In genomic region chr13:114086325-114086724, GRCm38 (mm10) we compare ENCODE assay signal across 21 mouse cellular contexts.
DNase-seq lines count a peak whose midpoint lies in the region; ATAC-seq and TF ChIP-seq lines count a peak whose summit lies in the region.
"Had no signal": no experiment of that assay in that cellular context is flagged by ENCODE, and none has a peak within 500 bp of the region (broad histone marks: within the 10 kb centered on the region; RNA-seq: fewer than 3 reads in every experiment).

No protein-coding gene starts in this region.

- H3K9me3 ChIP-seq in heart, embryonic 16.5 days (replicated peaks; ENCODE audit: control insufficient read depth, low read length) = no peaks in the 10 kb centered on the region
- no peaks in the 10 kb centered on the region for H3K9me3 ChIP-seq in lung, postnatal 0 days (ENCODE audit: low read length)
- no peaks in the 10 kb centered on the region for H3K9me3 ChIP-seq in CH12.LX (replicated peaks; ENCODE audit: low read length)
- H3K9me3 ChIP-seq in liver, embryonic 16.5 days (replicated peaks; ENCODE audit: control insufficient read depth, low read length) = no peaks in the 10 kb centered on the region
- H3K9me3 ChIP-seq in forebrain, embryonic 12.5 days = no peaks in the 10 kb centered on the region
- H3K9me3 ChIP-seq: embryonic facial prominence, embryonic 12.5 days; G1E; hindbrain, embryonic 15.5 days; lung, embryonic 15.5 days had no signal

- WGBS in heart, embryonic 16.5 days = 27% methylated on average over 5 of the region's 5 CpGs
- WGBS in lung, postnatal 0 days = 34% methylated on average over 5 of the region's 5 CpGs
- 44% methylated on average over 5 of the region's 5 CpGs for WGBS in lung, adult 2 months
- 47% methylated on average over 5 of the region's 5 CpGs for WGBS in liver, embryonic 16.5 days (ENCODE audit: insufficient replicate concordance)
- WGBS in forebrain, embryonic 12.5 days = 85% methylated on average over 5 of the region's 5 CpGs

- DNase-seq in heart, postnatal 10 days = no peak
- peak; percentile 37 for DNase-seq in lung, postnatal 0 days (ENCODE audit: low spot score)
- DNase-seq in lung, adult 2 months = no peak
- DNase-seq in CH12.LX (ENCODE audit: extremely low read depth) = peak; percentile 13
- DNase-seq: adrenal gland, postnatal 10 days; cerebellum, adult 9-11 months; gastrocnemius, postnatal 36 days; retina, postnatal 1 day; thymus, postnatal 36 days had no signal

- in situ Hi-C loops in CH12.LX (cut with MboI; ENCODE audit: low pct_ligation_motif_present, low pct_unique_long_range_greater_than_20kb, low sequenced_read_pairs) = loop anchor here (25.0 kb wide), 2 partner anchors 199 to 401 kb away; no protein-coding TSS in a partner anchor

- H3K27me3 ChIP-seq in heart, embryonic 16.5 days (ENCODE audit: control insufficient read depth, insufficient read depth, low read length) = no peaks in the 10 kb centered on the region
- no peaks in the 10 kb centered on the region for H3K27me3 ChIP-seq in lung, postnatal 0 days (replicated peaks; ENCODE audit: insufficient read depth, low read length)
- H3K27me3 ChIP-seq in CH12.LX (replicated peaks) = no peaks in the 10 kb centered on the region
- no peaks in the 10 kb centered on the region for H3K27me3 ChIP-seq in liver, embryonic 16.5 days (ENCODE audit: control insufficient read depth, insufficient read depth, low read depth, low read length)
- no peaks in the 10 kb centered on the region for H3K27me3 ChIP-seq in forebrain, embryonic 12.5 days
- H3K27me3 ChIP-seq: embryonic facial prominence, embryonic 12.5 days; hindbrain, embryonic 15.5 days; lung, embryonic 15.5 days had no signal

- H3K4me3 ChIP-seq in heart, embryonic 16.5 days (ENCODE audit: low read length) = no peak overlapping the region
- no peak overlapping the region for H3K4me3 ChIP-seq in lung, postnatal 0 days (ENCODE audit: low read depth, low read length)
- H3K4me3 ChIP-seq in lung, adult 2 months (replicated peaks; ENCODE audit: extremely low read depth, low read depth, low read length) = no peak overlapping the region
- H3K4me3 ChIP-seq in CH12.LX (replicated peaks in 1 of 3; ENCODE audit: low read depth in 2 of 3, low read length in 2 of 3, poor library complexity in 1 of 3) = no peak overlapping the region
- no peak overlapping the region for H3K4me3 ChIP-seq in liver, embryonic 16.5 days (ENCODE audit: low read depth, low read length)
- no peak overlapping the region for H3K4me3 ChIP-seq in forebrain, embryonic 12.5 days (replicated peaks)
- H3K4me3 ChIP-seq: embryonic facial prominence, embryonic 12.5 days; erythroblast, embryonic 14.5 days; hindbrain, embryonic 15.5 days; lung, embryonic 15.5 days had no signal

- H3K4me1 ChIP-seq in heart, embryonic 16.5 days (ENCODE audit: control insufficient read depth, insufficient read depth, low read length) = no peaks in the 10 kb centered on the region; the same call in 1 of the 2 replicates
- H3K4me1 ChIP-seq in lung, postnatal 0 days (ENCODE audit: insufficient read depth, low read depth, low read length) = no peaks in the 10 kb centered on the region
- no peaks in the 10 kb centered on the region; the same call in 1 of the 2 replicates for H3K4me1 ChIP-seq in lung, adult 2 months (ENCODE audit: control insufficient read depth, insufficient read depth, low read length)
- peaks cover 0 to 32% of the 10 kb centered on the region in 2 experiments; a peak in 2 of 4 replicates for H3K4me1 ChIP-seq in CH12.LX (ENCODE audit: control insufficient read depth in 1 of 2, insufficient read depth in 2 of 2)
- no peaks in the 10 kb centered on the region for H3K4me1 ChIP-seq in liver, embryonic 16.5 days (ENCODE audit: control insufficient read depth, low read depth, low read length)
- peaks cover 4% of the 10 kb centered on the region; the same call in 1 of the 2 replicates for H3K4me1 ChIP-seq in forebrain, embryonic 12.5 days
- H3K4me1 ChIP-seq: hindbrain, embryonic 15.5 days had no signal

- no peak overlapping the region for H3K4me2 ChIP-seq in heart, embryonic 16.5 days (ENCODE audit: low read depth, low read length)
- no peak overlapping the region for H3K4me2 ChIP-seq in lung, postnatal 0 days (replicated peaks; ENCODE audit: low read depth, low read length)
- H3K4me2 ChIP-seq in CH12.LX (ENCODE audit: insufficient read depth, low read depth, poor library complexity, severe bottlenecking) = no peak overlapping the region
- no peak overlapping the region for H3K4me2 ChIP-seq in liver, embryonic 16.5 days (ENCODE audit: low read depth, low read length)
- H3K4me2 ChIP-seq in forebrain, embryonic 12.5 days = no peak overlapping the region
- H3K4me2 ChIP-seq: embryonic facial prominence, embryonic 12.5 days; hindbrain, embryonic 15.5 days; lung, embryonic 15.5 days had no signal

- no peak for TF ChIP-seq POLR2A in lung, adult 2 months (IDR thresholded peaks at IDR 0.05; ENCODE audit: borderline replicate concordance, extremely low read depth, low read depth, low read length)
- TF ChIP-seq POLR2A in CH12.LX (IDR thresholded peaks at IDR 0.05; ENCODE audit: low read depth, low read length) = no peak

- TF ChIP-seq CTCF in lung, postnatal 0 days (IDR thresholded peaks at IDR 0.05) = no peak
- TF ChIP-seq CTCF in lung, adult 2 months (IDR thresholded peaks at IDR 0.05; ENCODE audit: insufficient read depth, low read length) = no peak
- TF ChIP-seq CTCF in CH12.LX (conservative IDR thresholded peaks at IDR 0.05 in 1 of 2, IDR thresholded peaks at IDR 0.05 in 1 of 2; ENCODE audit: low read depth in 2 of 2, low read length in 2 of 2) = no peak

- intact Hi-C loops in heart, postnatal 10 days (cut with DNase I) = no loop called here

- dilution Hi-C loops in CH12.LX (cut with MboI; ENCODE audit: extremely low pct_ligation_motif_present, extremely low pct_unique_long_range_greater_than_20kb, low sequenced_read_pairs) = no loop called here

- no peaks in the 10 kb centered on the region for H3K36me3 ChIP-seq in heart, embryonic 16.5 days (ENCODE audit: control insufficient read depth, insufficient read depth)
- no peaks in the 10 kb centered on the region for H3K36me3 ChIP-seq in lung, postnatal 0 days (ENCODE audit: insufficient read depth, low read length)
- peaks cover 0 to 19% of the 10 kb centered on the region in 2 experiments for H3K36me3 ChIP-seq in CH12.LX (replicated peaks in 1 of 2; ENCODE audit: control insufficient read depth in 1 of 2, insufficient read depth in 1 of 2, low read length in 1 of 2)
- no peaks in the 10 kb centered on the region for H3K36me3 ChIP-seq in liver, embryonic 16.5 days (ENCODE audit: control insufficient read depth, insufficient read depth)
- H3K36me3 ChIP-seq in forebrain, embryonic 12.5 days (replicated peaks) = no peaks in the 10 kb centered on the region
- H3K36me3 ChIP-seq: embryonic facial prominence, embryonic 12.5 days; hindbrain, embryonic 15.5 days; lung, embryonic 15.5 days had no signal

- peak; percentile 63 for ATAC-seq in heart, embryonic 16.5 days (replicated peaks; ENCODE audit: extremely low read depth, insufficient read depth, low FRiP score)
- ATAC-seq in lung, postnatal 0 days = peak; percentile 40; the same call in 1 of the 2 replicates
- peak; percentile 63 for ATAC-seq in liver, embryonic 16.5 days (ENCODE audit: low read depth)
- ATAC-seq in forebrain, embryonic 12.5 days (ENCODE audit: low FRiP score) = no peak
- ATAC-seq: activated CD4-positive, CD25-positive, alpha-beta regulatory T cell, adult 4 months; CD4-positive, CD25-positive, alpha-beta regulatory T cell, adult 4 months; forebrain, embryonic 14.5 days; intestine, embryonic 16.5 days had no signal

- TF ChIP-seq EP300 in lung, postnatal 0 days (IDR thresholded peaks at IDR 0.05) = peak; percentile 35; the same call in 1 of the 2 replicates
- TF ChIP-seq EP300 in CH12.LX (IDR thresholded peaks at IDR 0.05; ENCODE audit: low read length) = no peak

- H3K79me2 ChIP-seq in CH12.LX (replicated peaks; ENCODE audit: control insufficient read depth, extremely low read depth, insufficient read depth, poor library complexity, severe bottlenecking) = no peaks in the 10 kb centered on the region

- H3K9ac ChIP-seq in heart, embryonic 16.5 days (ENCODE audit: low read length) = no peak overlapping the region
- H3K9ac ChIP-seq in lung, postnatal 0 days (replicated peaks; ENCODE audit: low read depth) = no peak overlapping the region
- no peak overlapping the region for H3K9ac ChIP-seq in CH12.LX (ENCODE audit: insufficient read depth, low read depth)
- no peak overlapping the region for H3K9ac ChIP-seq in liver, embryonic 16.5 days (ENCODE audit: low read depth, low read length)
- no peak overlapping the region for H3K9ac ChIP-seq in forebrain, embryonic 12.5 days
- H3K9ac ChIP-seq: embryonic facial prominence, embryonic 12.5 days; hindbrain, embryonic 15.5 days; lung, embryonic 15.5 days had no signal

- H3K27ac ChIP-seq in heart, embryonic 16.5 days (ENCODE audit: low read length) = no peak overlapping the region
- H3K27ac ChIP-seq in lung, postnatal 0 days (ENCODE audit: low read length) = no peak overlapping the region
- no peak overlapping the region for H3K27ac ChIP-seq in CH12.LX (ENCODE audit: insufficient read depth, low read depth)
- H3K27ac ChIP-seq in liver, embryonic 16.5 days (ENCODE audit: low read length) = no peak overlapping the region
- no peak overlapping the region for H3K27ac ChIP-seq in forebrain, embryonic 12.5 days
- H3K27ac ChIP-seq: embryonic facial prominence, embryonic 12.5 days; hindbrain, embryonic 15.5 days; lung, embryonic 15.5 days had no signal

- TF ChIP-seq RAD21 in CH12.LX (IDR thresholded peaks at IDR 0.05; ENCODE audit: low read depth, low read length) = no peak

TF ChIP-seq in CH12.LX, 34 proteins besides CTCF, POLR2A, EP300 and RAD21:
- TF ChIP-seq USF1 (IDR thresholded peaks at IDR 0.05; ENCODE audit: low read depth, low read length) = no peak
- peak; percentile 59 for TF ChIP-seq MEF2A (IDR thresholded peaks at IDR 0.05; ENCODE audit: borderline replicate concordance, low read depth, low read length)

Comparison
In these comparisons a context has a peak if more than half of its experiments do, and no peak if none do; other contexts are left out.
1. DNase-seq: peak in lung, postnatal 0 days (single experiment) and CH12.LX (single experiment); none in heart, postnatal 10 days (0 of 2) and lung, adult 2 months (single experiment).